Comparison of ENCODE assay signal across 8 mouse cellular contexts in genomic region chr10:59942847-59943420, GRCm38 (mm10). TPM values are rescaled to one million over a fixed set of nuclear protein-coding genes. Genes with fewer than 3 reads are reported as not detected.
DNase-seq lines count a peak whose midpoint lies in the region; ATAC-seq and TF ChIP-seq lines count a peak whose summit lies in the region.

No protein-coding gene starts in this region.

- H3K4me1 ChIP-seq in hindbrain, embryonic 15.5 days (replicated peaks): peaks cover 30% of the 10 kb centered on the region
- H3K4me1 ChIP-seq in stomach, embryonic 16.5 days (ENCODE audit: control insufficient read depth, insufficient read depth, low read length): peaks cover 21% of the 10 kb centered on the region

- TF ChIP-seq CTCF in gastrocnemius, adult 2 months (IDR thresholded peaks at IDR 0.05): no peak

- peak overlapping the region; percentile 79 for H3K27ac ChIP-seq in gastrocnemius, adult 2 months
- peak overlapping the region; percentile 72 for H3K27ac ChIP-seq in hindbrain, embryonic 15.5 days (replicated peaks)
- H3K27ac ChIP-seq in stomach, embryonic 16.5 days (ENCODE audit: low read length): peak overlapping the region; percentile 47

- no peaks in the 10 kb centered on the region for H3K36me3 ChIP-seq in hindbrain, embryonic 15.5 days
- H3K36me3 ChIP-seq in stomach, embryonic 16.5 days (ENCODE audit: control insufficient read depth, insufficient read depth, low read length): no peaks in the 10 kb centered on the region

- H3K27me3 ChIP-seq in hindbrain, embryonic 15.5 days: no peaks in the 10 kb centered on the region
- no peaks in the 10 kb centered on the region for H3K27me3 ChIP-seq in stomach, embryonic 16.5 days (ENCODE audit: control insufficient read depth, insufficient read depth, low read length)

- peak overlapping the region; percentile 67 for H3K4me3 ChIP-seq in gastrocnemius, adult 2 months
- peak overlapping the region; percentile 18 for H3K4me3 ChIP-seq in hindbrain, embryonic 15.5 days
- peak overlapping the region; percentile 7 for H3K4me3 ChIP-seq in stomach, embryonic 16.5 days (replicated peaks; ENCODE audit: low read length)

- H3K4me2 ChIP-seq in hindbrain, embryonic 15.5 days: peak overlapping the region; percentile 53
- H3K4me2 ChIP-seq in stomach, embryonic 16.5 days (ENCODE audit: low read depth, low read length): peak overlapping the region; percentile 43

- peak overlapping the region; percentile 42 for H3K9ac ChIP-seq in hindbrain, embryonic 15.5 days
- H3K9ac ChIP-seq in stomach, embryonic 16.5 days (ENCODE audit: low read length): peak overlapping the region; percentile 61

- intact Hi-C loops in gastrocnemius, adult 2 months (cut with DNase I): loop anchor here (2.0 kb wide), 1 partner anchor 18 kb away; no protein-coding TSS in a partner anchor
- intact Hi-C loops in left cerebral cortex, postnatal 10 days (cut with DNase I): no loop called here

- peak; percentile 70 for ATAC-seq in frontal cortex, adult (ENCODE audit: low TSS enrichment)
- ATAC-seq in hindbrain, embryonic 15.5 days (ENCODE audit: low FRiP score, low read depth): peak; percentile 71
- 0 out of 2 replicates have a peak, but pooled peaks have one; percentile 4 for ATAC-seq in megakaryocyte-erythroid progenitor cell, adult 5-6 weeks (replicated peaks; ENCODE audit: low FRiP score, low TSS enrichment, poor library complexity, severe bottlenecking)
- peak; percentile 45; the same call in 1 of the 2 replicates for ATAC-seq in stomach, embryonic 16.5 days (ENCODE audit: insufficient read depth, low FRiP score)

- peak; percentile 69 for DNase-seq in gastrocnemius, adult 2 months
- DNase-seq in gastrocnemius, postnatal 25 days: no peak
- DNase-seq in cerebellum, adult 9-10 months: peak; percentile 86
- peak; percentile 71 to 90 for DNase-seq in left cerebral cortex, postnatal 10 days (ENCODE audit: extremely low spot score in 1 of 2, low spot score in 2 of 2)

- WGBS in hindbrain, embryonic 15.5 days: 1% methylated on average over 16 of the region's 16 CpGs
- WGBS in stomach, embryonic 16.5 days: 2% methylated on average over 16 of the region's 16 CpGs

- no peaks in the 10 kb centered on the region for H3K9me3 ChIP-seq in hindbrain, embryonic 15.5 days
- H3K9me3 ChIP-seq in stomach, embryonic 16.5 days (replicated peaks; ENCODE audit: control insufficient read depth, low read length): no peaks in the 10 kb centered on the region

RNA-seq across cellular contexts. Expression of gene Ddit4, which starts 8.7 kb away (rescaled TPM):
- total RNA-seq in gastrocnemius, adult 2 months (2021): 100 to 1,000 TPM in 1 of 2 experiments, 10 to 100 TPM in 1; 15.4 to 183 TPM
- 10 to 100 TPM in 1 of 2 experiments, 1 to 10 TPM in 1; 8.6 to 11.4 TPM for total RNA-seq in gastrocnemius, postnatal 25 days (2021)
- 68.9 and 71.1 TPM in 2 replicates for polyA plus RNA-seq in hindbrain, embryonic 15.5 days (2015; fragmentation: Nextera tagmentation; extraction: Ambion mirVana)
- total RNA-seq in left cerebral cortex, postnatal 10 days (2021): 10 to 100 TPM; 52.2 to 67.8 TPM
- total RNA-seq in megakaryocyte-erythroid progenitor cell, adult 5-6 weeks (2014; fragmentation: Nextera tagmentation): 2.0 and 3.0 TPM in 2 replicates
- 2.0 and 4.4 TPM in 2 replicates for total RNA-seq in megakaryocyte-erythroid progenitor cell, adult 5-6 weeks (2017)
- polyA plus RNA-seq in stomach, embryonic 16.5 days (2015; fragmentation: Nextera tagmentation; extraction: Ambion mirVana): 30.4 and 34.8 TPM in 2 replicates

RNA-seq across cellular contexts. Expression of gene Ascc1, which starts 59.7 kb away (rescaled TPM):
- total RNA-seq in gastrocnemius, adult 2 months (2021): 10 to 100 TPM; 13.6 to 14.6 TPM
- total RNA-seq in gastrocnemius, postnatal 25 days (2021): 10 to 100 TPM; 11.4 to 12.0 TPM
- 46.4 and 49.1 TPM in 2 replicates for polyA plus RNA-seq in hindbrain, embryonic 15.5 days (2015; fragmentation: Nextera tagmentation; extraction: Ambion mirVana)
- 10 to 100 TPM; 18.4 to 22.2 TPM for total RNA-seq in left cerebral cortex, postnatal 10 days (2021)
- 30.8 and 36.1 TPM in 2 replicates for total RNA-seq in megakaryocyte-erythroid progenitor cell, adult 5-6 weeks (2014; fragmentation: Nextera tagmentation)
- 34.3 and 34.7 TPM in 2 replicates for total RNA-seq in megakaryocyte-erythroid progenitor cell, adult 5-6 weeks (2017)
- polyA plus RNA-seq in stomach, embryonic 16.5 days (2015; fragmentation: Nextera tagmentation; extraction: Ambion mirVana): 45.2 and 46.2 TPM in 2 replicates

Comparison
In these comparisons a context has a peak if more than half of its experiments do, and no peak if none do; other contexts are left out.
1. H3K4me3 ChIP-seq: peak in every context shown above with its lines; median percentile 67 in gastrocnemius, adult 2 months; 18 in hindbrain, embryonic 15.5 days; 7 in stomach, embryonic 16.5 days.
2. ATAC-seq: peak in every context shown above with its lines; median percentile 71 in hindbrain, embryonic 15.5 days; 70 in frontal cortex, adult; 45 in stomach, embryonic 16.5 days; 4 in megakaryocyte-erythroid progenitor cell, adult 5-6 weeks.